Mouse (Mus musculus) kidney, postnatal 4 days (tissue): ENCODE data around the gene Gabrr1.

Source experiments
- DNase-seq, 2 experiments: peaks; one replicate each; pipeline ENCODE4 v3.0.0; 2021; ENCODE audit warnings: mixed read lengths in 2 of 2

The Gabrr1 gene

GRCm38 (mm10) chr4:33208881-33209841 lies 76.8 kb downstream of the Gabrr1 start, which contains the start of gene Srsf12:
TSS of gene Srsf12 (plus strand) at chr4:33208991.
- DNase-seq = peak; percentile 42 to 57
